Mouse (Mus musculus) liver, postnatal 0 days (tissue): Measurements from ENCODE around the gene Myo18b.

Source experiments
- CTCF ChIP-seq: sonication (generic); IDR thresholded peaks from 2 replicates; pipeline ENCODE4 v1.5.1; 2016; ENCODE audit warnings: antibody characterized with exemption, low read depth
- EP300 ChIP-seq: IDR thresholded peaks from 2 replicates; pipeline ENCODE4 v1.6.1; 2016; ENCODE audit warnings: antibody characterized with exemption, low read depth, mild to moderate bottlenecking

GRCm38 (mm10) chr5:112888651-112889050 lies 7.5 kb downstream of the Myo18b start:
- TF ChIP-seq EP300 = no peak
- TF ChIP-seq CTCF = no peak
